Mouse (Mus musculus) urinary bladder, adult 18-20 months (tissue): ENCODE data around the gene Aplp1.

Experiments used
- DNase-seq, 2 experiments: peaks; one replicate each; pipeline ENCODE4 v3.0.0; 2022; ENCODE audit warnings: low spot score in 2 of 2, mixed read lengths in 2 of 2

Aplp1 gene

GRCm38 (mm10) chr7:30411023-30411422, 34.3 kb downstream of the Aplp1 start:
- no peak for DNase-seq

- DNase-seq = no peak
Observed at GRCm38 (mm10) chr7:30409789-30410188, 35.5 kb downstream of the Aplp1 start.

- DNase-seq = no peak
Observed at GRCm38 (mm10) chr7:30408639-30409038, 36.7 kb downstream of the Aplp1 start.

- DNase-seq = no peak
Observed at GRCm38 (mm10) chr7:30402343-30402742, 43.0 kb downstream of the Aplp1 start.

- no peak for DNase-seq
Observed at GRCm38 (mm10) chr7:30399671-30400070, 45.7 kb downstream of the Aplp1 start.

- DNase-seq = no peak
Observed at GRCm38 (mm10) chr7:30394871-30395270, 50.5 kb downstream of the Aplp1 start.

GRCm38 (mm10) chr7:30394379-30394778, 51.0 kb downstream of the Aplp1 start:
- DNase-seq = no peak

GRCm38 (mm10) chr7:30393631-30394030, 51.7 kb downstream of the Aplp1 start:
- no peak for DNase-seq

- DNase-seq = no peak
Observed at GRCm38 (mm10) chr7:30392746-30393520, 52.4 kb downstream of the Aplp1 start.
